Mouse (Mus musculus) urinary bladder, postnatal 14 days (tissue): ENCODE measurements at regions not wholly inside any gene's neighbourhood (a gene's known extent, or its start where the extent isn't known, plus 50 kb on each side); places are given as distances from the start of the nearest gene placed in this dataset.
A peak's percentile ranks its signal among the peaks of the same experiment; 100 is the strongest.

Experiments used
- DNase-seq: peaks from one replicate; pipeline ENCODE4 v3.0.0; 2021; ENCODE audit warnings: low spot score

GRCm38 (mm10) chr10:98562297-98562912 lies 351.8 kb upstream of the Atp2b1 start:
- DNase-seq: no peak

DNA sequence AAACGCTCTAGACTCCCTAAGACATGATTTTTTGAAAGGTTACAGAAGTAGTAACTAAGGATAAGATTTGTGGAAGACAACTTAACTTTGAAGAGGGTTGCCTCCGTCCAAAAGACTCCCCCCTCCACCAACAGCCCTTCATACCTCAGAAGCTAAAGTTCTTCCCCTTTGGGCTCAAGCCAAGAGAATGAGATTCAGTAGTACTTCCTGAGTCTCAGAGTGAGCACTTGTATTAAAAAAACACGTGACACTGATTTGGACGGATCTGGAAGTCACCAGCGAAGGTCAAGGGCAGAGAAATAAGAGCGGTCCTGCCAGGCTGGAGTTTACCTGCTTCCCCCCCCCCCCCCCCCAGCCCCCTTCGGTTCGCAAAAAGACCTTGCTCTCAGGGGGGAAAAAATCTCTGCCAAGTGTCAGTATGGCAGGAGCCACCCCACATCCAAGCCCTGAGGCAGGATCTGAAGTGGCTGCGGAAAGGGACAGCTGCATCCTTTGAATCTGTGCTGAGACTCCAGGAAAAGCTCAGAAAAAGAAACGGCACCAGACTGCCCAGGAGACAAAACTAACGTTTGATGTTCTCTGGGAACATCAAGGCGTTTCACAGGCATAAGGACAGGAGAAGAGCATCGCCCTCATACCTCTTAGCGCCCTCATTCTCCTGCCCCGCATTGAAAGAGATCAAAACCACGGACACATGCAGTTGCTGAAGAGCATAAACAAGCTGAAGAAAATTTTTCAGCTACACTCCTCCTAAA lies 341.2 kb upstream of the Atp2b1 start:
- DNase-seq: no peak

GRCm38 (mm10) chr10:98577040-98577439 lies 337.2 kb upstream of the Atp2b1 start:
- no peak for DNase-seq

DNA sequence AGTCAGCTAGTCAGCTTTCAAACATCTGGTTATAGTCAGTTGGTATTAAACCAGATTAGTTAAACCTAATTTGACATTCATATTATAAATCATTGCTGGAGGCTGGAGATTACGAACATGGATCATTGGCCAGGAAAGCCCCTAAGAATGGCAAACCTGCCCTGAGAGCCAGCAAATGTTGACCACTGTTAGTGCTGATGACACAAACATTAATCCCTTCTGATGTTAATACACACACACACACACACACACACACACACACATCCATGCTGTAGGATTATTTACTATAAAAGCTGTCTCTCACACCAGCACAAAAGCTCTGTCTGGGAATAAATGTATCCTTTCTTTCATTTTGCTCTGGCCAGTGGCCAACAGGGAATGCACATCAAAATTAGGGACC lies 329.4 kb upstream of the Atp2b1 start:
- no peak for DNase-seq

DNA sequence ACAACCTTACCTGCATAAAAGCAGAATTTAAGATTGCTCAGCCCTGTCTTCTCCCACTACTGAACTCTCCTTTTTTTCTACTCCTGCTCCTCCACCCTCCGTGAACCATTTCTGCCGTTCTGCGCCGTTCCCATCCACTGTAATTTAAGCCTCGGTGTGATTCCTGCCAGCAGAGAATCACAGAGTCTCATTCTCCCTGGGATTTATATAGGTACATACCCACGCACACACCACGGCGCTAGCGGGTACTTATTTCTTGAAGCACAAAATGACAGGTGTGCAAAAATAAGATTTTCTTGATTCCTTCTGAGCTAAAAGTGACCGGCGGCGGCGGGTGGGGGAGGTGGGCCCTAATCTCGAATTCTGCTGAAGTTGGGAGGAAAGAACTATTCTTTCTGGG lies 324.5 kb upstream of the Atp2b1 start:
- DNase-seq: no peak

DNA sequence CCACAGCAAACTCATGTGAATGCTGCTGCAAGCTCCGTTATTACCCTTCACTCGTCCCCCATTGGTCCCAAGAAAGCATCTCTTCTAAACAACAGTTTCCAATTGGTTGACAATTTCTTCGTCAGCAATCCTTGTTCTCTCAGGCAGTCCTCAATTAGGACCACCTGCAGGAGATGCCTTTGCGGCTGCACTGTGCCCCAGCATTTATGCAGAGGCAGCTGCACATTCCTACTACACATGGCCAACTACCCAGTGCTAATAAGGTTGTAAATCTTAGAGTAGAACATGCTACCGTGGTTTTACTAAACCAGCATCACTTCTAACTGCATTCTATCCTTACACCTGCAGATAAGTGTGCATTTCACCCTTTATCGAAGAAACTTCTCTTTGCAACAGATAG lies 322.1 kb upstream of the Atp2b1 start:
- DNase-seq: no peak

- DNase-seq: no peak
These were observed 320.3 kb upstream of the Atp2b1 start for GRCm38 (mm10) chr10:98593910-98594309.

- no peak for DNase-seq
These were observed 305.8 kb upstream of the Atp2b1 start for GRCm38 (mm10) chr10:98608221-98608941.

DNA sequence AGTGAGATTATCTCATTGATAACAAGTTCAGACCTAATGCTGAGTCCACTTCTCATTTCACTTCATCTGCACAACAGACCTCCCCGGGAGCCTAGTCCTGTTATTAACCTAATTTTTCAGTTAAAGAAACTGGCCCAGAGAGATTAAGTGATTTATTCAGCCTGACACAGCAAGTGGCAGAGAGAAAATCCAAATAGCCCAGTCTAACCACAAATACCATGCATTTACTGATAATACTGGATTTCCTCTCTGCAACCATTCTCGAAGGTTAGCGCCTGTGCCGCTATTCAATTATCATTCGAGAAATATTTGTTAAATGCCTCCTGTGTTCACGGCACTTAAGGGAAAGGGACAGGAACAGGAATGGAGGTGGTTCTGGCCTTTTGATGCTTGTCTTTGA lies 303.5 kb upstream of the Atp2b1 start:
- no peak for DNase-seq

- no peak for DNase-seq
These were observed 302.4 kb upstream of the Atp2b1 start for GRCm38 (mm10) chr10:98611707-98612360.

DNA sequence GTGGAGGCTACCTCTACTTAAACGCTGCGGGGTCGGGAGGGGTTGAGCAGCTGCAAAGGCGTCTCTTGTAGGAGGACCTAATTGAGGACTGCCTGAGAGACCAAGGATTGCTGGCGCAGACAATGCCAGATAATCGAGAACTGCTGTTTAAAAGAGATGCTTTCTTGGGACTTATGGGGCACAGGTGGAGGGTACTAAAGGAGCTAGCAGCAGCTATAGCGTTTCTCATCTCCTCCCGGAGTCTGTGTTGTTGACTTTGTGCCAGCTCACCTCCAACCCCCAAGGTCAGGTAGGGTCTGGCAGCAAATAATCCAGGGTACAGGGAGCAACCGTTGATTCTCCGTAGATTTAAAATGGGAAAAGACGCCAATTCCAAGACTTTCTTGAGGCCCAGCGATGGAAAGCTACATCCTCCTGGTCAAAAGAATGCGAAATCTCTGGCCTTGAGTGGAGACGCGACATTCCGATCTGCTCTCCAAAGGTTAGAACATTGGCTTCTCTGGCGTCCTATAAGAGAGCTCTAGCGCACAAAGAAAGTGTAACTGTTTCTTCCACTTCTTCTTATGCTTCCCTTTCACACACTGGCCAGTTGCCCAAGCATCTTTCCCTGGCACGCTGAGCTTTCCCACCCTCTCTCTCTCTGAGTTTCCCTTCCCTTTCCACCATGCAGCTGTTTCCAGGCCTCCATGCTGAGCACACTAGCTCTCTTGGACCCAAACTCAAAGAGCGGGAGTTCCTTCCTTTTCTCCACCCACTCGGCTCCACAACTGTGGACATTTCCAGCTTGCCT lies 295.3 kb upstream of the Atp2b1 start:
- peak; percentile 13 for DNase-seq

DNA sequence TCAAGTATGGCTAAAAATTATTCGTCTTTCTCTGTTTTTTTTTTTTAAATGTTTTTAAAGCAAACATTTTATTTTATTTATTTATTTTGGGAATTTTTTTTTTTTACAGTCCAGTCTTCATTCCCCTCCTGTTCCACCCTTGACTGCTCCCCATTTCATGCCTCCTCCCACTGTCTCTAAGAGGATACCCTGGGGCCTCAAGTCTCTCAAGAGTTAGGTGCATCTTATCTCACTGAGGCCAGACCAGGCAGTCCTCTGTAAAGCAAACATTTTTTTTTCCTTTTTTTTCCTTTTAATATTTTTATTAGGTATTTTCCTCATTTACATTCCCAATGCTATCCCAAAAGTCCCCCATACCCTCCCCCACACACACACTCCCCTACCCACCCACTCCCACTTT lies 290.1 kb upstream of the Atp2b1 start:
- DNase-seq: no peak

- no peak for DNase-seq
These were observed 289.4 kb upstream of the Atp2b1 start for GRCm38 (mm10) chr10:98624681-98625321.

GRCm38 (mm10) chr10:98628191-98628590 lies 286.0 kb upstream of the Atp2b1 start:
- DNase-seq: no peak

- no peak for DNase-seq
These were observed 285.0 kb upstream of the Atp2b1 start for GRCm38 (mm10) chr10:98629248-98629647.

- no peak for DNase-seq
These were observed 276.2 kb upstream of the Atp2b1 start for GRCm38 (mm10) chr10:98637759-98638611.

DNA sequence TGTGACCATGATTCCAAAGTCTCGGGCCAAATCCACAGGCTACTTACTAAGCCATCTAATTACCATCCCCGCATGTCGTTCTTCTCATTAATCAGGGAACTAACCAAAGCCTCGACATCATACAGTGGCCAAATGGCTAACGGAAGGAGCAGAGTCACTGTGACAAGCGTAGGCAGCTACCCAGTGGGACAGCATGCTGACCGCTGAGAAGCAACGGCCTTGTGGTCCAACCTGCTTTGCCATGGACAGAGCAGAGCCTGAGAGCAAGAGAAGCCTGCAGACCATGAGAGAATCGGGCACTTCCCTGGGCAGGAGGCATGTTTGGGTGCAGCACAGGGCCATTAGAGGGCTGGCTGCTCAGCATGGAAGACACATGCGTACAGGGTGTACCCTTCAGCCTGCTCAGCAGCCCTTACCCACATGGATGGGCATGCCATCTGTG lies 268.5 kb upstream of the Atp2b1 start:
- no peak for DNase-seq

- no peak for DNase-seq
These were observed 267.8 kb upstream of the Atp2b1 start for GRCm38 (mm10) chr10:98646311-98646999.

GRCm38 (mm10) chr10:98648710-98649245 lies 265.4 kb upstream of the Atp2b1 start:
- no peak for DNase-seq
